Mouse (Mus musculus): ENCODE measurements around the gene Gm10719.
"Not testable (repeated sequence)": the region's sequence is repeated elsewhere in the genome, so short reads cannot be mapped to it uniquely, and the experiment has no call there.

The Gm10719 gene

DNA sequence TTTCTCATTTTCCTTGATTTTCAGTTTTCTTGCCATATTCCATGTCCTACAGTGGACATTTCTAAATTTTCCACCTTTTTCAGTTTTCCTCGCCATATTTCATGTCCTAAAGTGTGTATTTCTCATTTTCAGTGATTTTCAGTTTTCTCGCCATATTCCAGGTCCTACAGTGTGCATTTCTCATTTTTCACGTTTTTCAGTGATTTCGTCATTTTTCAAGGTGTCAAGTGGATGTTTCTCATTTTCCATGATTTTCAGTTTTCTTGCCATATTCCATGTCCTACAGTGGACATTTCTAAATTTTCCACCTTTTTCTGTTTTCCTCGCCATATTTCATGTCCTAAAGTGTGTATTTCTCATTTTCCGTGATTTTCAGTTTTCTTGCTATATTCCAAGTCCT, 8.4 kb downstream of the Gm10719 start:
- not testable (repeated sequence) for DNase-seq (ENCODE audit: low read depth, low spot score)

DNA sequence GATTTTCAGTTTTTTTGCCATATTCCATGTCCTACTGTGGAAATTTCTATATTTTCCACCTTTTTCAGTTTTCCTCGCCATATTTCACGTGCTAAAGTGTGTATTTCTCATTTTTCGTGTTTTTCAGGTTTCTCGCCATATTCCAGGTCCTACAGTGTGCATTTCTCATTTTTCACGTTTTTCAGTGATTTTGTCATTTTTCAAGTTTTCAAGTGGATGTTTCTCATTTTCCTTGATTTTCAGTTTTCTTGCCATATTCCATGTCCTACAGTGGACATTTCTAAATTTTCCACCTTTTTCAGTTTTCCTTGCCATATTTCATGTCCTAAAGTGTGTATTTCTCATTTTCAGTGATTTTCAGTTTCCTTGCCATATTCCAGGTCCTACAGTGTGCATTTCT, 8.9 kb downstream of the Gm10719 start:
- not testable (repeated sequence) for DNase-seq (ENCODE audit: low read depth, low spot score)

DNA sequence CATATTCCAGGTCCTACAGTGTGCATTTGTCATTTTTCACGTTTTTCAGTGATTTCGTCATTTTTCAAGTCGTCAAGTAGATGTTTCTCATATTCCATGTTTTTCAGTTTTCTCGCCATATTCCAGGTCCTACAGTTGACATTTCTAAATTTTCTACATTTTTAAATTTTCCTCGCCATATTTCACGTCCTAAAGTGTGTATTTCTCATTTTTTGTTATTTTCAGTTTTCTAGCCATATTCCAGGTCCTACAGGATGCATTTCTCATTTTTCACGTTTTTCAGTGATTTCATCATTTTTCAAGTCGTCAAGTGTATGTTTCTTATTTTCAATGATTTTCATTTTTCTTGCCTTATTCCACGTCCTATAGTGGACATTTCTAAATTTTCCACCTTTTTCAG, 9.5 kb downstream of the Gm10719 start:
- not testable (repeated sequence) for DNase-seq (ENCODE audit: low read depth, low spot score)

DNA sequence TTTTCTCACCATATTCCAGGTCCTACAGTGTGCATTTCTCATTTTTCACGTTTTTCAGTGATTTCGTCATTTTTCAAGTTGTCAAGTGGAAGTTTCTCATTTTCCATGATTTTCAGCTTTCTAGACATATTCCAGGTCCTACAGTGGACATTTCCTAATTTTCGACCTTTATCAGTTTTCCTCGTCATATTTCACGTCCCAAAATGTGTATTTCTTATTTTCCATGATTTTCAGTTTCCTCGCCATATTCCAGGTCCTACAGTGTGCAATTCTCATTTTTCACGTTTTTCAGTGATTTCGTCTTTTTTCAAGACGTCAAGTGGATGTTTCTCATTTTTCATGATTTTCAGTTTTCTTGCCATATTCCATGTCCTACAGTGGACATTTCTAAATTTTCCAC, 10.0 kb downstream of the Gm10719 start:
- DNase-seq (ENCODE audit: low read depth, low spot score): peak; percentile 47

DNA sequence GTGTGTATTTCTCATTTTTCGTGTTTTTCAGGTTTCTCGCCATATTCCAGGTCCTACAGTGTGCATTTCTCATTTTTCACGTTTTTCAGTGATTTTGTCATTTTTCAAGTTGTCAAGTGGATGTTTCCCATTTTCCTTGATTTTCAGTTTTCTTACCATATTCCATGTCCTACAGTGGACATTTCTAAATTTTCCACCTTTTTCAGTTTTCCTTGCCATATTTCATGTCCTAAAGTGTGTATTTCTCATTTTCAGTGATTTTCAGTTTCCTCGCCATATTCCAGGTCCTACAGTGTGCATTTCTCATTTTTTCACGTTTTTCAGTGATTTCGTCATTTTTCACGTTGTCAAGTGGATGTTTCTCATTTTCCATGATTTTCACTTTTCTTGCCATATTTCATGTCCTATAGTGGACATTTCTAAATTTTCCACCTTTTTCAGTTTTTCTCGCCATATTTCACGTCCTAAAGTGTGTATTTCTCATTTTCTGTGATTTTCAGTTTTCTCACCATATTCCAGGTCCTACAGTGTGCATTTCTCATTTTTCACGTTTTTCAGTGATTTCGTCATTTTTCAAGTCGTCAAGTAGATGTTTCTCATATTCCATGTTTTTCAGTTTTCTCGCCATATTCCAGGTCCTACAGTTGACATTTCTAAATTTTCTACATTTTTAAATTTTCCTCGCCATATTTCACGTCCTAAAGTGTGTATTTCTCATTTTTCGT, 12.2 kb downstream of the Gm10719 start:
- DNase-seq (ENCODE audit: low read depth, low spot score): not testable (repeated sequence)

DNA sequence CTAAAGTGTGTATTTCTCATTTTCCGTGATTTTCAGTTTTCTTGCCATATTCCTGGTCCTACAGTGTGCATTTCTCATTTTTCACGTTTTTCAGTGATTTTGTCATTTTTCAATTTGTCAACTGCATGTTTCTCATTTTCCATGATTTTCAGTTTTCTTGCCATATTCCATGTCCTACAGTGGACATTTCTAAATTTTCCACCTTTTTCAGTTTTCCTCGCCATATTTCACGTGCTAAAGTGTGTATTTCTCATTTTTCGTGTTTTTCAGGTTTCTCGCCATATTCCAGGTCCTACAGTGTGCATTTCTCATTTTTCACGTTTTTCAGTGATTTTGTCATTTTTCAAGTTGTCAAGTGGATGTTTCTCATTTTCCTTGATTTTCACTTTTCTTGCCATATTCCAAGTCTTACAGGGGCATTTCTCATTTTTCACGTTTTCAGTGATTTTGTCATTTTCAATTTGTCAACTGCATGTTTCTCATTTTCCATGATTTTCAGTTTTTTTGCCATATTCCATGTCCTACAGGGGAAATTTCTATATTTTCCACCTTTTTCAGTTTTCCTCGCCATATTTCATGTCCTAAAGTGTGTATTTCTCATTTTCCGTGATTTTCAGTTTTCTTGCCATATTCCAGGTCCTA, 13.6 kb downstream of the Gm10719 start:
- DNase-seq (ENCODE audit: low read depth, low spot score): peak; percentile 83

DNA sequence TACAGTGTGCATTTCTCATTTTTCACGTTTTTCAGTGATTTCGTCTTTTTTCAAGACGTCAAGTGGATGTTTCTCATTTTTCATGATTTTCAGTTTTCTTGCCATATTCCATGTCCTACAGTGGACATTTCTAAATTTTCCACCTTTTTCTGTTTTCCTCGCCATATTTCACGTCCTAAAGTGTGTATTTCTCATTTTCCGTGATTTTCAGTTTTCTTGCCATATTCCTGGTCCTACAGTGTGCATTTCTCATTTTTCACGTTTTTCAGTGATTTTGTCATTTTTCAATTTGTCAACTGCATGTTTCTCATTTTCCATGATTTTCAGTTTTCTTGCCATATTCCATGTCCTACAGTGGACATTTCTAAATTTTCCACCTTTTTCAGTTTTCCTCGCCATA, 17.1 kb downstream of the Gm10719 start, which contains the start of gene Gm17535:
Gm17535 (plus strand) TSS at position 301 of the 400 bp plus-strand sequence.
- DNase-seq (ENCODE audit: low read depth, low spot score): not testable (repeated sequence)

DNA sequence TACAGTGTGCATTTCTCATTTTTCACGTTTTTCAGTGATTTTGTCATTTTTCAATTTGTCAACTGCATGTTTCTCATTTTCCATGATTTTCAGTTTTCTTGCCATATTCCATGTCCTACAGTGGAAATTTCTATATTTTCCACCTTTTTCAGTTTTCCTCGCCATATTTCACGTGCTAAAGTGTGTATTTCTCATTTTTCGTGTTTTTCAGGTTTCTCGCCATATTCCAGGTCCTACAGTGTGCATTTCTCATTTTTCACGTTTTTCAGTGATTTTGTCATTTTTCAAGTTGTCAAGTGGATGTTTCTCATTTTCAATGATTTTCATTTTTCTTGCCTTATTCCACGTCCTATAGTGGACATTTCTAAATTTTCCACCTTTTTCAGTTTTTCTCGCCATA, 19.4 kb downstream of the Gm10719 start, which contains the start of gene Gm10715:
Gm10715 (plus strand) TSS at position 301 of the 400 bp plus-strand sequence.
- DNase-seq (ENCODE audit: low read depth, low spot score): not testable (repeated sequence)

DNA sequence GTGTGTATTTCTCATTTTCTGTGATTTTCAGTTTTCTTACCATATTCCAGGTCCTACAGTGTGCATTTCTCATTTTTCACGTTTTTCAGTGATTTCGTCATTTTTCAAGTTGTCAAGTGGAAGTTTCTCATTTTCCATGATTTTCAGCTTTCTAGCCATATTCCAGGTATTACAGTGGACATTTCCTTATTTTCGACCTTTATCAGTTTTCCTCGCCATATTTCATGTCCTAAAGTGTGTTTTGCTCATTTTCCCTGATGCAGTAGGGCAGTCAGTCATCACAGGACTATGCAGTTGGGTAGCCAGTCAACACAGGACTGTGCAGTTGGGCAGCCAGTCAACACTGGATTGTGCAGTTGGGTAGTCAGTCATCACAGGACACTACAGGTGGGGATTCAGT, 21.0 kb downstream of the Gm10719 start:
- DNase-seq (ENCODE audit: low read depth, low spot score): peak; percentile 5
